Mouse (Mus musculus): ENCODE data around the gene Slc25a13.

- TF ChIP-seq CTCF (IDR thresholded peaks at IDR 0.05; ENCODE audit: borderline replicate concordance, extremely low read depth, insufficient read depth, insufficient read length) (no peak), POLR2A (IDR thresholded peaks at IDR 0.05; ENCODE audit: borderline replicate concordance, extremely low read depth, insufficient read depth, insufficient read length, poor library complexity, severe bottlenecking) (no peak)
Observed at GRCm38 (mm10) chr6:6011364-6011763, 205.6 kb downstream of the Slc25a13 start.

Measured in brain, embryonic 14.5 days (tissue).